Mouse (Mus musculus) mesoderm, embryonic 11.5 days (tissue): ENCODE measurements around the gene 4933428G20Rik.

Source experiments
- DNase-seq: peaks from one replicate; pipeline ENCODE4 v3.0.0-alpha.2; 2012; ENCODE audit warnings: low read depth, low spot score

4933428G20Rik gene

GRCm38 (mm10) chr11:97505784-97506183 is 5.6 kb upstream of the 4933428G20Rik start:
- no peak for DNase-seq

- no peak for DNase-seq
Measured at GRCm38 (mm10) chr11:97502846-97503245, 2.7 kb upstream of the 4933428G20Rik start.

DNA sequence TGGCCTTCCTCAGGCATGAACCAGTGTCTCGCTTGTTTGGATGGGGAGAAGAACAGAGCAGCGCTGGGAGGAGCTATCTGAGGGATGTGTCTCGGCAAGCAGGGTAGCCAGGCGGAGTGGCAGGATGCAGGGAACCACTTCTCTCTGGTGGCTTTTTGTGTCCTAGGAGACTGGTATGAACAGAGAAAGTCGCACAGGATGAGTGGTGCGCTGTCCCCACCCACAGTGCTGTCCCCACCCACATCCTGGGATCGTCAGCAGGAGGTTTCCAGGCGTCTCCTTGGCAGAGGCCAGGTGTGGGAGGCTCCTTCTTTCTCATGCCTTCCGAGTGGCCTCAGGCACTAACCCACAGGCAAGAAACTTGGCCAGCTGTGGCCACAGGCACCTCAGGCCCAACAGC is 2.2 kb upstream of the 4933428G20Rik start:
- DNase-seq: no peak

DNA sequence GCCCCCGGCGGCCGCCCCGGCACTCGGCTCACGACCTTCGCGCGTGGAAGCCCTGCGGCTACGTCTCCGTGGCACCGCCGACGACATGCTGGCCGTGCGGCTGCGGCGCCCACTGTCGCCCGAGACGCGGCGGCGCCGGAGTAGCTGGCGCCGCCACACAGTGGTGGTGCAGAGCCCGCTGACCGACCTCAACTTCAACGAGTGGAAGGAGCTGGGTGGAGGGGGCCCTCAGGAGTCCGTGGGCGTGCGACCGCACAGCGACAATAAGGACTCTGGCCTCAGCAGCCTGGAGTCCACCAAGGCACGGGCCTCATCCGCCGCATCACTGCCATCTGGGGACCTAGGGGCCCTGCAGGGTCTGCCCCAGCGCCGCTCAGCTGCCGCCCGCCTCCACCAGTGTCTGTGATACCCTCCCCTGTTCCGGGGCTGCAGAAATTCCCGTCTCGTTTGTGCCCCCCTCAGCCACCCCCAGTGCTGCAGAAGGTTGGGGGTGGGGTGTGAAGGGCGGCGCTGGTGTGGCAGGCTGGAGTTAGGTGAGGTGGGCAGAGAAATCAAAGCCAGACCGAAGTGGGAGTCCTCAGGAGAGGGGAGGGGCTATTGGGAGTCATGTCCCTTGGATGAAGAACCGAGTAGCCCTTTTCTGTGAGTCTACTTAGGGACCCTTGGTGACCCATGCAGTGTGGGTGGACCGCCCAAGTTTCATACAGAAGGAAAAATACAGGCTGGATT is 744 bp upstream of the 4933428G20Rik start:
- no peak for DNase-seq

- no peak for DNase-seq
Measured at GRCm38 (mm10) chr11:97497543-97497942, 2.6 kb downstream of the 4933428G20Rik start.

- DNase-seq: no peak
Measured at GRCm38 (mm10) chr11:97492836-97493235, 7.3 kb downstream of the 4933428G20Rik start.

- DNase-seq: no peak
Measured at GRCm38 (mm10) chr11:97491640-97492039, 8.5 kb downstream of the 4933428G20Rik start.

DNA sequence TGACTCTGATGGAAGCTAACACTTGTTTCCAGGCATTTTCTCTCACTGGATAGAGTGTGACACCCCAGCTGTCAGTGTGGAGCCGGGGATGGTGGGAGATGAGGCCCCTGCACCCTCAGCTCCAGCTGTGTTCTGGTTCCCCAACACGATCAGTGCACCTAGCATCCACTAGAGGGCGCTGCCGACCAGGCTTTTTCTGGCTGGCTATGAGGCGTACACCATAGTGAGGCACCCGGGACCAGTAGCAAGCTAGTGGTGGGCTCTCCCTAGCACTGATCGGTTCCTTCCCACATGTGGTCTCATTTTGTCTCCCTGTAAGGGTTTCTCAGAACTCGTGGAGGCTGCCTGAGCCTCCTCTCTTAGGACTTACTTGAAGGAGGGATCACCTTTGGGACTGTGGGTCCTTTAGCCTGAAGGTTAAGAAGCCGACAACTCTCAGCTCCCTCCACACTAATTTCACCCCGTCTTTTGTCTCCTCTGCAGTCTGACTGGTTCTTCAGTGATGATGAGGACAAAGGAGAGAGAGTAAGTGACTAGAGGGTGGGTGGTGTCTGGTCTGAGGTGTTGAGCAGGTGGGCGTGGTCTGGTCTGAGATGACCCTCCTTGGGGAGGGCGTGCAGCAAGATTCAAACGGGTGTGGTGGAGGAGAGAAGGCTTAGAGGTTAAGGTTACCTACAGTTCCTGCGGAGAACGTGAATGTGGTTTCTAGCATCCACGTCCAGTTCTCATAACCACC is 10.4 kb downstream of the 4933428G20Rik start:
- peak; percentile 88 for DNase-seq

GRCm38 (mm10) chr11:97487656-97488055 is 12.5 kb downstream of the 4933428G20Rik start:
- DNase-seq: no peak

- no peak for DNase-seq
Measured at GRCm38 (mm10) chr11:97485661-97486060, 14.5 kb downstream of the 4933428G20Rik start.

DNA sequence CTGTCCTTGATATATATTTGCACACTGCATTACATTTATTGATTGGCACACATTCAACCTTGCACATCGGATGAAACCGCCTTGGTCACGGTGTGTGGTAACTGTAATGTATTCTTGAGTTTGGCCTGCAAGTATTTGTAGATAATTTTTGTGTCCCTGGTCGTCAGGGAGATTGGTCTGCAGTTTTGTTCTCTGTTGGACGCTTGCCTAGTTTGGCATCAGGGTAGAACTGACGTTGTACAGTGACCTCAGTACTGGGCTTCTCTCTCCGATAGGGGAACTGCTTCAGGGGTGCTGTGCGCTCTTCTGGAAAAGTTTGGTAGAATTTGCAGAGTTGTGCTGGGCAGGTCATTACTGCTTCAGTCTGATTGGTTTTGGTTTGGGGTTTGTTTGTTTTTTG is 20.3 kb downstream of the 4933428G20Rik start:
- DNase-seq: no peak

GRCm38 (mm10) chr11:97479085-97479484 is 21.1 kb downstream of the 4933428G20Rik start:
- DNase-seq: no peak

- no peak for DNase-seq
Measured at GRCm38 (mm10) chr11:97478345-97478744, 21.8 kb downstream of the 4933428G20Rik start.

DNA sequence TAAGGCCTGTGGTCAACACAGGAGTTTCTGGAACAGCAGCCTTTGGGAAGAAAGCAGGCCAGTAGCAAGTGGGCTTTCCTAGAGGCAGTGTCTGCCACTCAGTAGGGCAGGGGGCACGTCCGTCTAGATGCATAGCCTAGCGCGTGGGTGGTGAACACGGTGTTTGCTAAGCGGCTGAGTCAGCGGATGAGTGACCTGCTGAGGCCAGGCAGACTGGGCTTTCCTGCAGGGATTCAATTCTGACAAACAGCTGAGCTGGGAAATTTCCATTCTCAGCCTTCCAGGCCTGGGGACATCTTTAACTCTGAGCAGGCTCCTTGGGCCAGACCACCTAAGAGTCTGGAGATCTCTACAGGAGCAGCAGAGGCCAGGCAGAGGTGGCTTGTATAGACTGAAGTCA is 22.7 kb downstream of the 4933428G20Rik start:
- DNase-seq: no peak

DNA sequence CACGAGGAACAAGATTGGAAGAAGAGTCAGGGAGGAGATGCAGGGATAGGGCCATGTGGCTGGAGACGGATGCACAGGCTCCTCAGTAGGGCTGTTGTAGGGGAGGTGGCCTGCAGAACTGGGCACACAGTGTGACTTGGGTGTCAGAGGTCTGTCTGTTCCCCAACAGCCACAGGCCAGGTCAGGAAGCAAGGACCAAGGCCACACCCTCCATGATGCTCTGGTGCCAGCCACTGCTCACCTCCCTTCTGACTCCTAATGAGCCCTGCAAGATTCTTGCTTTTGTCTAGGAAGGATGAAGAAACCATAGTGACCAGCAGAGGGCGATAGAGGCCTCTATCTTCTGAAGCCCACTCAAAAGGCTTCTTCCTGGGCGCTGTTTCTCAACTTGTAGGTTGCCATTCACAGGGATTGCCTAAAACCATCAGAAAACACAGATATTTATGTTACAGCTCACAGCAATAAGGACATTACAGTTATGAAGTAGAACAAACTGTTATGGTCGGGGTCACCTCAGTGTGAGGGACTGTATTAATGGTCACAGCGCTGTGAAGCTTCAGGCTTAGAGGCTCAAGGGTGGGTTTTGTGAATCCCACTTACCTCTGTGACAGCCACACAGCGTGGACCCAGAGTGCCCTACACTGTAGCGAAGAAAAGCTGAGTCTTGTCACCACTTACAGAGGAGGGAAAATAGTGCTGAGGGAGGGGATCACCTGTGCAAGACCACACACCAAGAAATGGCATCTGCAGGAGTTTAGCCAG is 23.6 kb downstream of the 4933428G20Rik start:
- DNase-seq: peak; percentile 89

DNA sequence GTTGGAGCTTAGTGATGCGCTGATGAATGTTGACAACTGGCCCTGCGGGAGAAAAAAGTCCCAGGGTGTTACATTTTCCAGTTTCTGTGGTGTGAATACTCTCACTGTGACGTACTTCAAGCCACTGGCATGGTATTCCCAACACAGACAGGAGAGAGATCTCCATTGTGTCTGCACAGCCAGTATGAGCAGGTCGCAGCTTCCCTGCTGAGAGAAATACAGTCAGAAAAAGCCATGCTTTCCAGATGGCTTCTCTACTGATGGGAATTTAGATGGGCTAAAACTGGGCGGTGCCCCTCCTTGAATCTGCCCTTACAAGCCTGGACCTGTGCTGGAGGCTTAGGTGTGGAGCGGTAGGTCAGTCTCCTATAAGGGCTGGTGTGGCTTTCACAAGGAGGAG is 28.9 kb downstream of the 4933428G20Rik start:
- DNase-seq: no peak

DNA sequence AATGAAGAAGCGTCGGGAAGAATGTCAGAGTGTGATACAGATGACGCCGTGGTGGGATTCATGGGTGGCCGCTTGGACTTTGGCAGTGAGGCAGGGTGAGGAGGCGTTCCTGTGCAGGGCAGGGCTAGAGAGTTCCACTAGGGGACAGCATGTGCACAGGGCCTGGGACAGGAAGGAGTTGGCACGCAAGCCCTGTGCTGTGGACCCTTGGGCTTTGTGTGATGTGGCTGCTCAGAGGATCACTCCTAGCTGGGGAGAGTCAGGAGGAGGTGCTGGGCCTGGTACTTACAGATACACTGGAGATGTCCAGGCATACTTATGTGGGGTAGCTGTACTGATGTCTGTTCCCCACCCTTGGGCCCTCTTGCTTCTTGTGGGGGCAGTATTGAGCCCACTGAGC is 30.3 kb downstream of the 4933428G20Rik start:
- no peak for DNase-seq

GRCm38 (mm10) chr11:97468639-97469287 is 31.4 kb downstream of the 4933428G20Rik start:
- peak; percentile 90 for DNase-seq

DNA sequence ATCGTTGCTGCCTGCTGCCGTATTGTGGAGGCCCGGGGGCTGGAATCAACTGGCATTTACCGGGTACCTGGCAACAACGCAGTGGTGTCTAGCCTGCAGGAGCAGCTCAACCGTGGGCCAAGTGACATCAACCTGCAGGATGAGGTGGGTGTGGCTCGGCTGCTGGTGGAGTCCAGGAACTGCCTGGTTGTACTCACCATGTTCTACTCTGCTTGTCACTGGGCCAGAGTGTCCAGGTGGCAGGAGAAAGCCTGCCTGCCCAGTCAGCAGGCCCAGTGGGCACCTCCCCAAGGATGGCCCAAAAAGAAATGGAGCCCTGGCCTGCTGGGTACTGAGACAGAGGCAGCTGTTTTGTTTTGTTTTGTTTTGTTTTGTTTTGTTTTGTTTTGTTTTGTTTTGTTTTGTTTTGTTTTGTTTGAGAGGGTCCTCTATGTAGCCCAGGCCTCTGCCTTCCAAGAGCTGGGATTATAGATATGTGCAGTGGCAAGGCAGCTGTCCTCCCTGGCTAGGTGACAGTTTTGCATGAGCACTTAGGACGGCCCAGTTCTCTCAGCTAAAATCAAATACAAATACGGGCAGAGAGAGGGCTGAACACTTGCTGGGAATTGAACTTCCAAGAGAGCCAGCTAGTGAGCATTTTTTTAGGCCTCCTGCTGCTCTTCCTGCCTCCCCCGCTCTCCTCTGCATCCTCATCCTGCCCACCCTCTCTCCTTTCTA is 33.5 kb downstream of the 4933428G20Rik start:
- DNase-seq: no peak

- DNase-seq: no peak
Measured at GRCm38 (mm10) chr11:97465957-97466356, 34.2 kb downstream of the 4933428G20Rik start.

- no peak for DNase-seq
Measured at GRCm38 (mm10) chr11:97463991-97464390, 36.1 kb downstream of the 4933428G20Rik start.
